Mouse (Mus musculus) embryo, embryonic 10 days (tissue): ENCODE results near the gene Cmbl.
"Not testable (repeated sequence)": the region's sequence is repeated elsewhere in the genome, so short reads cannot be mapped to it uniquely, and the experiment has no call there.

Source experiments
- DNase-seq: peaks from one replicate; pipeline ENCODE4 v3.0.0-alpha.2; 2015; ENCODE audit warnings: low spot score

Cmbl gene

GRCm38 (mm10) chr15:31542013-31542958 lies 22.9 kb upstream of the Cmbl start:
- DNase-seq: no peak

GRCm38 (mm10) chr15:31543246-31543645 lies 21.9 kb upstream of the Cmbl start:
- no peak for DNase-seq

GRCm38 (mm10) chr15:31545058-31545457 lies 20.1 kb upstream of the Cmbl start:
- DNase-seq: no peak

GRCm38 (mm10) chr15:31546291-31546690 lies 18.9 kb upstream of the Cmbl start:
- DNase-seq: no peak

- DNase-seq: no peak
These were observed 17.8 kb upstream of the Cmbl start for GRCm38 (mm10) chr15:31547421-31547820.

GRCm38 (mm10) chr15:31550381-31550780 lies 14.8 kb upstream of the Cmbl start:
- DNase-seq: no peak

- no peak for DNase-seq
These were observed 10.3 kb upstream of the Cmbl start for GRCm38 (mm10) chr15:31554855-31555254.

GRCm38 (mm10) chr15:31561390-31561789 lies 3.8 kb upstream of the Cmbl start:
- DNase-seq: no peak

- DNase-seq: no peak
These were observed 3.2 kb upstream of the Cmbl start for GRCm38 (mm10) chr15:31561976-31562375.

- DNase-seq: no peak
These were observed 2.3 kb upstream of the Cmbl start for GRCm38 (mm10) chr15:31562847-31563246.

- peak; percentile 22 for DNase-seq
These were observed 1.3 kb upstream of the Cmbl start for GRCm38 (mm10) chr15:31563577-31564546.

- no peak for DNase-seq
These were observed 597 bp downstream of the Cmbl start for GRCm38 (mm10) chr15:31565786-31566185.

GRCm38 (mm10) chr15:31567431-31567830 lies 2.2 kb downstream of the Cmbl start:
- DNase-seq: no peak

- peak; percentile 56 for DNase-seq
These were observed 3.4 kb downstream of the Cmbl start for GRCm38 (mm10) chr15:31568581-31568996.

GRCm38 (mm10) chr15:31569325-31570022 lies 4.3 kb downstream of the Cmbl start:
- DNase-seq: no peak

- DNase-seq: no peak
These were observed 5.8 kb downstream of the Cmbl start for GRCm38 (mm10) chr15:31570959-31571358.

GRCm38 (mm10) chr15:31571906-31572722 lies 6.9 kb downstream of the Cmbl start:
- DNase-seq: no peak

- no peak for DNase-seq
These were observed 8.1 kb downstream of the Cmbl start for GRCm38 (mm10) chr15:31573287-31573686.

GRCm38 (mm10) chr15:31573692-31574091 lies 8.5 kb downstream of the Cmbl start:
- no peak for DNase-seq

GRCm38 (mm10) chr15:31576076-31576475 lies 10.9 kb downstream of the Cmbl start:
- DNase-seq: peak; percentile 67

GRCm38 (mm10) chr15:31581086-31581485 lies 15.9 kb downstream of the Cmbl start:
- not testable (repeated sequence) for DNase-seq
